Mouse (Mus musculus): ENCODE data around the gene Fgf11.
A peak's percentile ranks its signal among the peaks of the same experiment; 100 is the strongest.

Gene Fgf11

DNA sequence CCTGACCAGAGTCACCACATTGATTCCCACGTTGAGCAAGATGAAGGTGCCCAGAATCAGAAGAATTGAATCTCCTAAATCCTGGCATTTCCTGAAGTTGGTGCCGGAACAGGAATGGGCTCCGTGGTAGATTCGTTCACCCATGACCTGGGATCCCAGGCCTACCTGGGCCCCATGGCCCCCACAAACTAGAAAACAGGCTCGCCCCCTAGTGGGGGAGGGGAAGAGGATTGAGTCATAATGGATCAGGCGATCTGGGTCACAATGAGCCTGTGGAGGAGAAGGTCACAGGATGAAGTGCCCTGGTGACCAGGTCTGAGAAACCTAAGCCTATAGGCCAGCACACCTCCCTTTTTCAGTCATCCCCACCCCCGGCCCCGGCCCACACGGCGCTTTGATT, 13.5 kb upstream of the Fgf11 start, which contains the start of gene Gm39566:
TSS of gene Gm39566 (minus strand) at position 144 of the 400 bp plus-strand sequence.
- DNase-seq, result peak; percentile 13

DNA sequence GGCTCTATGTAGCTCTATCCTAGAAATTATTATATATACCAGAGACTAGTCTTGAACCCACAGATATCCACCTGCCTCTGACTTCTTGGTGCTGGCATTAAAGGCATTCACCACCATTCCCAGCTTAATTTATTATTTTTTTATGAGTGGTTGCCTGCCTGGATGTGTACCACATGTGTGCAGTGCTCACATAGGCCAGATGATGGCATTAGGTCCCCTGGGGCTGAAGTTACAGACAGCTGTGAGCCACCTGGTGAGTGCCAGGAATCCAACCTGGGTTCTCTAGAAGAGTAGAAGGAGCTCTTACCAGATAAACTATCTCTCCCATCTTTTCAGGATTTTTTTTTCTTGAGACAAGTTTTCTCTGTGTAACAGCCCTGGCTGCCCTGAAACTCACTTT, 8.6 kb upstream of the Fgf11 start:
- no peak for DNase-seq

DNA sequence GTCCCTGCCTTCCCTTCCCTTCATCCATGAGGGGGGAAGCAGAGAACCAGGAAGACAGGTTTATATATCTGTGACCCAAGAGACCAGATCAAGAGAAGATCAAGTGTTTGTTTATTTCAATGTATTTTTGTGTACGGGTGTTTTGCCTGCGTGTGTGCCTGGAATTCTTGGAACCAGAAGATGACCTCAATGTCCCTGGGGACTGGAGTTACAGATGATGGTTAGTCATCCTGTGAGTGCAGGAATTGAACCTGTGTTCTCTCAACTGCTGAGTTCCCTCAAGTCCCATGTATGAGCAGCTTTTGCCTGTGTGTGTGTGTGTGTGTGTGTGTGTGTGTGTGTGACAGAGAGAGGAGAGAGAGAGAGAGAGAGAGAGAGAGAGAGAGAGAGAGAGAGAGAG, 6.0 kb upstream of the Fgf11 start:
- DNase-seq, result no peak

- no peak for DNase-seq
Measured at GRCm38 (mm10) chr11:69806378-69806777, 4.7 kb upstream of the Fgf11 start.

GRCm38 (mm10) chr11:69804972-69805909, 3.6 kb upstream of the Fgf11 start, which contains the start of gene Tmem102:
TSS of gene Tmem102 (minus strand) at chr11:69805624.
- DNase-seq, result peak; percentile 79

DNA sequence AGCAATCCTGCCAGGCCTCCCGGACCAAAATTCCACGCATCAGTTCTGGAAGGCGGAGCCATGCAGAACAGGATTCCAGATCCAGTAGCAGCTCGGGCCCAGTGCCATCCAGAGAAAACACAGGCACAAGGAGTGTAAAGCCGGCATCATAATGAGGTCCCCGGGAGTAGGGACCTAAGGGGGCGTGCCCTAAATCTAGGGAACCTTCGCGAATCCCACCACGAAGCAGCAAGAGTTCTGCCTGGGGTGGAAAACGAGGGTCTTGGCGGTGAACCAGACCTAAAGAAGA, 2.9 kb upstream of the Fgf11 start:
- DNase-seq, result peak; percentile 56

GRCm38 (mm10) chr11:69803786-69804651, 2.4 kb upstream of the Fgf11 start:
- peak; percentile 89 for DNase-seq

DNA sequence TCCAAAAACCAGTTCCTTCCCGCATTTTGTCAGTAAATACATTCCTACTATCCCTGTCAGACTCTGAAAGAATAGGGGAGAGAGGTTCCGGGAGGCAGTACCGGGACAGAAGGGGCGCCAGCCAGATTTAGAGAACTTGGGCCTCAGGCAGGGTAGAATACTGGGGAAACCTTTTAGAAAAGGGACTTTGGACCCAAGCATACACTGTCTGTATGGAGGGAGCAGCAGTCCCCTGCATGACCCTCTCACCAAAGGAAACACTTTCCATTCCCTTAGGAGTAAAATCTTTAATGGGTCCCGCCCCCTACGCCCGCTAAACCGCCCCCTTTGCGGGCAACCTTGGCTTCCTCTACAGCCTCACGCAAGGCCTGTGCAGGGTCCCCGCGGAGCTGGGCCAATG, 1.7 kb upstream of the Fgf11 start:
- DNase-seq, result no peak

- peak; percentile 93 for DNase-seq
Measured at GRCm38 (mm10) chr11:69802648-69803105, 1.0 kb upstream of the Fgf11 start.

DNA sequence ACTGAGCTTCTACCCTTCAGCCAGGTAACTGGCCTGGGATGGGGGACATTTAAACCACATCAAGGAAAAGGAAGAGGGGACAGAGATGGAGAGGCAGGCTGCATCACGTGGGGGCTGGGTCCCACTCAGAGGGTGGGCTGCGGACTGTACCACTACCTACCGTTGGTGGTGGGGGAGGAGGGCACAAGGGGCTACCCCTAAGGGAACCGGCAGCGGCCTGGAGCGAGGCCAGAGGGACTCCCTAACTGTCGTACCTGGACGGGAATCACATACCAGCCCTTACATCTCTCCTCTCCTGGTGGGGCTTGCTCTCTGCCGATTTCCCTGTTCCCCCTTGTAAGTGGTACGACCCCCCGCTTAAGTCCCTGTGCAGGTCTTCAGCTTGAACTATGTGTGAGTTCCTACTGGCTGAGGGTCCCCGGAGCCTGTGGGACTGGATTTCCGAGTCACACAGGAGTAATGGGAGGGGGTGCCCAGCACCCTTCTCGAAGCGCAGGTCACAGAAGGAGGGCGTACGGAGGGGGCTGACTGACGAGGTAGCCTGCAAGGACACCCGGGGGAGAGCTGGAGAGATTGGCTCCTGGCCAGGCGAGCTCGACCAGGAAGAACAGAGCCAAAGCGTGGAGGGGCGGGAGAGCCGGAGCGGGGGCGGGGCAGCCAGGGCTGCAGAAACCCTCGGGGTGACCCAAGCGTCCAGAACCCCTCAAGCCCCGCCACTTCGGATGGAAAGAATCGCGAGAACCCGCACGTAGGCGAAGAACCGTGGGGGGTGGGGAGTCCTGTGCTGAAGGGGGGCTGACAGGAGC, 1.1 kb downstream of the Fgf11 start:
- DNase-seq, result peak; percentile 87

GRCm38 (mm10) chr11:69800138-69800391, 1.6 kb downstream of the Fgf11 start:
- peak; percentile 51 for DNase-seq

GRCm38 (mm10) chr11:69799394-69800137, 2.1 kb downstream of the Fgf11 start:
- peak; percentile 41 for DNase-seq

DNA sequence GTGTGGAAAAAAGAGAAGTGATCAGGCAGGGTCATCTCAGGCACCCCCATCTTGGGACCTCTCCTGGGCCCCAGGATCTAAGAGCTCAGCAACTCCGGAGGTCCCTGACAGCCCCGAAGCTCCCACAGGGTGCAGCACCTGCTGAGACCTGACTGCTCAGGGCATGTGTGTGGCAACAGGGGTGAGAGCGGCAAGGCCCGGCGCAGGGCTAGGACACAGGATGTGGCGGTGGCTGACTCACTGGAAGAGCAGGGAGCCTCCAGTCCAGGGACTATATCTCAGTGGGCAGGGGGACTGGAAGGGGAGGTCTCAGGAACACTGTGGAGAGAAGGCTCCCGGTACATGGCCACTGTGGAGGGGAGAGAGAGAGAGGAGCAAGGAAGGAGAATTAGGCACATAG, 3.7 kb downstream of the Fgf11 start:
- no peak for DNase-seq

GRCm38 (mm10) chr11:69795983-69796435, 5.6 kb downstream of the Fgf11 start:
- no peak for DNase-seq

- peak; percentile 97 for DNase-seq
Measured at GRCm38 (mm10) chr11:69795168-69795982, 6.3 kb downstream of the Fgf11 start, which contains the start of gene Chrnb1. TSS of gene Chrnb1 (minus strand) at chr11:69795943.

- DNase-seq, result no peak
Measured at GRCm38 (mm10) chr11:69793429-69793828, 8.2 kb downstream of the Fgf11 start.

- no peak for DNase-seq
Measured at GRCm38 (mm10) chr11:69791420-69791819, 10.2 kb downstream of the Fgf11 start.

- no peak for DNase-seq
Measured at GRCm38 (mm10) chr11:69789431-69789830, 12.2 kb downstream of the Fgf11 start.

DNA sequence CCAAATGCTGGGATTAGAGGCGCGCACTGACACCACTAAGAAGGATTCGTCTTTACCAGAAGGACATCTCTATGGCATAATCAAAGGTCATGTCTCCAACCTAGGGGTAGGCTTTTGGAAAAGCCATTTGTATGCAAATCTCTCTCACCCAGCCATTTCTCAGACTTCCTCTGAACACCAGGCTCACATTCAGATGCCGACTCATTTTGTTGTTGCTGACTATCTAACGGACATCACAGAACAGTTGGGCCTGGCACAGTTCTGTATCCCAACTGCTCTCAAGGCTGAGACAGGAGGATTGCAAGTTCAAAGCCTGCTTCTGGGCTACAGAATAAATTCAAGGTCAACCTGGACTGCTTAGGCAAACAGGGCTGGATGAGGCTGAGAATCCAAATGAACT, 14.4 kb downstream of the Fgf11 start:
- no peak for DNase-seq

GRCm38 (mm10) chr11:69784793-69785272, 16.8 kb downstream of the Fgf11 start:
- DNase-seq, result peak; percentile 47

GRCm38 (mm10) chr11:69781828-69782227, 19.8 kb downstream of the Fgf11 start:
- DNase-seq, result no peak

Data from kidney, postnatal 10 days (tissue).